ENCODE assay signal across 8 mouse cellular contexts in the genomic region with DNA sequence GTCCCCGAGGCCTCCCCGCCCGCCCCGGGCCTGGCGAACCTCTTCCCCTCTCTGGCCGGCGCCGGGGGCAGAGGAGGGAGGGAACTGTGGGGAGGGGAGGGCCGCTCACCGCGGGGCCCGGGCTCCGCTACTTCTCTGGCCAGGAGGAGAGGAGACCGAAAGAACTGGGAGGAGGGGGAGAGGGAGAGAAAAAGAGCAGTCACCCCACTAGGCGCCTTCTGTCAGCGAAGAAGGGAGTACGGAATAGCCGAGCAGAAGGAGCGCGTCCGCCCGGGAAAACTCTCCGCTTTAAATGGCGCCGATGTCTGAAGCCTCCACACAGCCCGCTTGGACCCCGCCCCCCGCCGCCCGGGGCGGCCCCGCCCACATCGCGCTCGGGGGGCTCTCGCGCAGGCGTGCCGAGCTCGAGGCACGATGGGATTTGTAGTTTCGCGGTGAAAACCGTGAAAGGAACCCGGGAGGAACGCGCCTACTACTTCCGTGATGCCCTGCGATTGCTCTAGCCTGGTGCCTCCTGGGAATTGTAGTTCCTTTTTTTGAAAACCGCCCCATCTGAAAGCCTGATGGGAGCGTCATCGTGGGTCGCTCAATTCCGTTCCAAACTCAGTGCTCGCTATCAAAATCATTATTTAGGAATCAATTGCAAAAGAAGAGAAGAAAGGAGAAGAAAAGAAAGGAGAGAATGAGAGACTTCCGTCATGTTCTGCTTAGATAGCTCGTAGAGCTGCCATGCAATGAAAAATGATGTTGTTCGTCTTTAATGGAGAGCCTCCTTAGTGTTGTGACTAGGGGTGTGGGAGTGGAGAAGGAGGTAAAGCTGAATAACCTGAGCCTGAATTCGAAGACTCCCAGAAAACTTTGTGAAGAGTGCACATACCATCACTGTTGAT. TPM values are rescaled to one million over a fixed set of nuclear protein-coding genes. Genes with fewer than 3 reads are reported as not detected.
DNase-seq lines count a peak whose midpoint lies in the region; ATAC-seq and TF ChIP-seq lines count a peak whose summit lies in the region.

Wnk1 (minus strand) TSS at position 307 of the 890 bp plus-strand sequence.

- TF ChIP-seq POLR2A in olfactory bulb, adult 2 months (IDR thresholded peaks at IDR 0.05; ENCODE audit: insufficient read depth, low read depth, low read length) = peak; percentile 96
- peak; percentile 97 for TF ChIP-seq POLR2A in thymus, adult 2 months (IDR thresholded peaks at IDR 0.05; ENCODE audit: control insufficient read depth, extremely low read depth, insufficient read depth, low read length, poor library complexity)

- TF ChIP-seq CTCF in G1E (IDR thresholded peaks at IDR 0.05; ENCODE audit: low read depth, low read length) = no peak
- TF ChIP-seq CTCF in layer of hippocampus, adult 2 months (conservative IDR thresholded peaks at IDR 0.05) = no peak
- no peak for TF ChIP-seq CTCF in lung, embryonic 14.5 days (IDR thresholded peaks at IDR 0.05; ENCODE audit: low read depth)
- TF ChIP-seq CTCF in olfactory bulb, adult 2 months (IDR thresholded peaks at IDR 0.05; ENCODE audit: insufficient read depth, low read depth, low read length) = no peak
- TF ChIP-seq CTCF in thymus, adult 2 months (IDR thresholded peaks at IDR 0.05; ENCODE audit: borderline replicate concordance, control insufficient read depth, extremely low read depth, insufficient read depth, low read length, poor library complexity) = no peak

- ATAC-seq in G1E (ENCODE audit: extremely low read depth, insufficient number of reproducible peaks, low FRiP score, poor library complexity, severe bottlenecking) = peak; percentile 84
- peak; percentile 94 for ATAC-seq in forebrain, embryonic 16.5 days
- ATAC-seq in lung, embryonic 14.5 days (ENCODE audit: insufficient read depth) = peak; percentile 93

- H3K27me3 ChIP-seq in G1E (ENCODE audit: insufficient read depth, low read length) = no peaks in the 10 kb centered on the region
- no peaks in the 10 kb centered on the region for H3K27me3 ChIP-seq in forebrain, embryonic 16.5 days (replicated peaks; ENCODE audit: control insufficient read depth, insufficient read depth, low read length)
- no peaks in the 10 kb centered on the region for H3K27me3 ChIP-seq in lung, embryonic 14.5 days (ENCODE audit: insufficient read depth, low read length)
- no peaks in the 10 kb centered on the region for H3K27me3 ChIP-seq in thymus, adult 2 months (ENCODE audit: control insufficient read depth, insufficient read depth, low read length)

- H3K9ac ChIP-seq in forebrain, embryonic 16.5 days (replicated peaks; ENCODE audit: low read depth, low read length) = peak within 1 kb of the TSS; percentile 66
- H3K9ac ChIP-seq in lung, embryonic 14.5 days = peak within 1 kb of the TSS; percentile 86

- WGBS in forebrain, embryonic 16.5 days = under 1% methylated on average over 51 of the region's 59 CpGs
- WGBS in lung, embryonic 14.5 days = under 1% methylated on average over 56 of the region's 59 CpGs
- WGBS in olfactory bulb, adult 2 months = under 1% methylated on average over 56 of the region's 59 CpGs
- WGBS in thymus, adult 2 months = under 1% methylated on average over 58 of the region's 59 CpGs

- peak within 1 kb of the TSS; percentile 98 for H3K4me2 ChIP-seq in forebrain, embryonic 16.5 days (ENCODE audit: low read length)
- H3K4me2 ChIP-seq in lung, embryonic 14.5 days = peak within 1 kb of the TSS; percentile 90

- H3K27ac ChIP-seq in forebrain, embryonic 16.5 days (ENCODE audit: low read length) = peak within 1 kb of the TSS; percentile 98
- peak within 1 kb of the TSS; percentile 98 for H3K27ac ChIP-seq in layer of hippocampus, adult 2 months
- H3K27ac ChIP-seq in lung, embryonic 14.5 days (ENCODE audit: low read depth) = peak within 1 kb of the TSS; percentile 99
- H3K27ac ChIP-seq in olfactory bulb, adult 2 months (ENCODE audit: insufficient read depth, low read depth, low read length) = peak within 1 kb of the TSS; percentile 69
- H3K27ac ChIP-seq in thymus, adult 2 months (ENCODE audit: control insufficient read depth, insufficient read depth, low read length) = peak within 1 kb of the TSS; percentile 84

- peak; percentile 70 for DNase-seq in G1E (ENCODE audit: low spot score)
- peak; percentile 98 for DNase-seq in cerebellum, adult 18-20 months
- DNase-seq in heart, postnatal 36 days = peak; percentile 95 to 96
- peak; percentile 97 to 99 for DNase-seq in layer of hippocampus, adult 2 months (ENCODE audit: low spot score in 2 of 2)
- peak; percentile 99 for DNase-seq in lung, embryonic 14.5 days
- peak; percentile 97 for DNase-seq in thymus, adult 2 months

- H3K4me3 ChIP-seq in G1E (ENCODE audit: low read depth, low read length) = peak within 1 kb of the TSS; percentile 94
- peak within 1 kb of the TSS; percentile 95 for H3K4me3 ChIP-seq in forebrain, embryonic 16.5 days (replicated peaks; ENCODE audit: low read length)
- peak within 1 kb of the TSS; percentile 90 for H3K4me3 ChIP-seq in layer of hippocampus, adult 2 months
- H3K4me3 ChIP-seq in lung, embryonic 14.5 days (ENCODE audit: low read depth, low read length) = peak within 1 kb of the TSS; percentile 93
- H3K4me3 ChIP-seq in olfactory bulb, adult 2 months (ENCODE audit: insufficient read depth, low read depth, low read length) = peak within 1 kb of the TSS; percentile 88
- peak within 1 kb of the TSS; percentile 57 for H3K4me3 ChIP-seq in thymus, adult 2 months (ENCODE audit: control insufficient read depth, insufficient read depth, low read length)

- H3K4me1 ChIP-seq in G1E (ENCODE audit: insufficient read depth, low read depth, low read length) = peaks cover 21% of the 10 kb centered on the region
- peaks cover 20% of the 10 kb centered on the region for H3K4me1 ChIP-seq in forebrain, embryonic 16.5 days (replicated peaks; ENCODE audit: control insufficient read depth, insufficient read depth, low read length)
- peaks cover 6% of the 10 kb centered on the region for H3K4me1 ChIP-seq in lung, embryonic 14.5 days (ENCODE audit: insufficient read depth)
- no peaks in the 10 kb centered on the region for H3K4me1 ChIP-seq in olfactory bulb, adult 2 months (ENCODE audit: control insufficient read depth, insufficient read depth, low read length)
- H3K4me1 ChIP-seq in thymus, adult 2 months (replicated peaks; ENCODE audit: control insufficient read depth, insufficient read depth, low read length) = peaks cover 4% of the 10 kb centered on the region

- peaks cover 14% of the 10 kb centered on the region for H3K36me3 ChIP-seq in G1E (replicated peaks)
- H3K36me3 ChIP-seq in forebrain, embryonic 16.5 days (ENCODE audit: control insufficient read depth, insufficient read depth) = no peaks in the 10 kb centered on the region
- H3K36me3 ChIP-seq in lung, embryonic 14.5 days (ENCODE audit: insufficient read depth) = peaks cover 10% of the 10 kb centered on the region
- H3K36me3 ChIP-seq in thymus, adult 2 months (ENCODE audit: control insufficient read depth, insufficient read depth, low read length) = no peaks in the 10 kb centered on the region; the same call in 1 of the 2 replicates

- intact Hi-C loops in heart, postnatal 36 days (cut with DNase I) = loop anchor here (1.0 to 10.0 kb wide), 5 partner anchors 70 to 786 kb away; partner anchors contain the start of gene Atp6v1e1

- H3K9me3 ChIP-seq in G1E (replicated peaks) = no peaks in the 10 kb centered on the region
- H3K9me3 ChIP-seq in forebrain, embryonic 16.5 days (ENCODE audit: control insufficient read depth, low read length) = no peaks in the 10 kb centered on the region
- H3K9me3 ChIP-seq in lung, embryonic 14.5 days (ENCODE audit: low read depth, low read length) = no peaks in the 10 kb centered on the region

RNA-seq across cellular contexts. Expression of gene Wnk1, which starts in this region (rescaled TPM):
- total RNA-seq in G1E (2014; fragmentation: Nextera tagmentation) (801 and 848 TPM in 2 replicates), G1E (2017) (189 and 197 TPM in 2 replicates)
- 49.7 and 53.7 TPM in 2 replicates for polyA plus RNA-seq in G1E (2012)
- 40.4 and 53.9 TPM in 2 replicates for polyA plus RNA-seq in forebrain, embryonic 16.5 days (2015; fragmentation: Nextera tagmentation; extraction: Ambion mirVana)
- total RNA-seq in heart, postnatal 36 days (2021) = 100 to 1,000 TPM; 336 to 353 TPM
- total RNA-seq in layer of hippocampus, adult 2 months (2021) = 100 to 1,000 TPM; 185 to 194 TPM
- polyA plus RNA-seq in lung, embryonic 14.5 days (2014; fragmentation: Nextera tagmentation; extraction: Ambion mirVana) = 60.1 and 66.3 TPM in 2 replicates
- polyA plus RNA-seq in olfactory bulb, adult 2 months (2012; ENCODE audit: insufficient read depth, insufficient read length, low replicate concordance, missing spikeins) = 357 and 481 TPM in 2 replicates
- 180 and 194 TPM in 2 replicates for polyA plus RNA-seq in thymus, adult 2 months (2012; rRNA removed)

Comparison
In these comparisons a context has a peak if more than half of its experiments do, and no peak if none do; other contexts are left out.
1. Peak in every context shown above with its lines: DNase-seq, ATAC-seq, H3K4me3 ChIP-seq and H3K27ac ChIP-seq.